Mouse (Mus musculus): ENCODE measurements around the gene AI593442. TPM values are rescaled to one million over a fixed set of nuclear protein-coding genes. Genes with fewer than 3 reads are reported as not detected.

Gene AI593442
- polyA plus RNA-seq, 1 experiment = not detected

- Histone ChIP-seq H3K9ac (ENCODE audit: low read depth, poor library complexity, severe bottlenecking) (no peak overlapping the region), H3K27me3 (ENCODE audit: control insufficient read depth, insufficient read depth, low read length, poor library complexity, severe bottlenecking) (no peaks in the 10 kb centered on the region), H3K27ac (ENCODE audit: insufficient read depth, low read length) (no peak overlapping the region)
Observed at GRCm38 (mm10) chr9:52644626-52645025, 35.0 kb downstream of the AI593442 start.

GRCm38 (mm10) chr9:52644156-52644555 lies 35.4 kb downstream of the AI593442 start:
- Histone ChIP-seq H3K27ac (ENCODE audit: insufficient read depth, low read length) (no peak overlapping the region), H3K36me3 (ENCODE audit: control insufficient read depth, insufficient read depth, low read length, poor library complexity, severe bottlenecking) (no peaks in the 10 kb centered on the region), H3K4me3 (ENCODE audit: low read depth, low read length) (no peak overlapping the region), H3K9me3 (replicated peaks; ENCODE audit: control insufficient read depth, insufficient read depth, low read length, poor library complexity, severe bottlenecking) (no peaks in the 10 kb centered on the region), H3K27me3 (ENCODE audit: control insufficient read depth, insufficient read depth, low read length, poor library complexity, severe bottlenecking) (no peaks in the 10 kb centered on the region), H3K9ac (ENCODE audit: low read depth, poor library complexity, severe bottlenecking) (no peak overlapping the region), H3K4me1 (ENCODE audit: control insufficient read depth, insufficient read depth, low read length) (no peaks in the 10 kb centered on the region)
- no peak for TF ChIP-seq EP300 (IDR thresholded peaks at IDR 0.05; ENCODE audit: insufficient read depth, low read depth, low read length)
- no peak for TF ChIP-seq POLR2A (IDR thresholded peaks at IDR 0.05; ENCODE audit: insufficient read depth, low read length)
- no peak for TF ChIP-seq CTCF (IDR thresholded peaks at IDR 0.05; ENCODE audit: low read depth, low read length)

More at GRCm38 (mm10) chr9:52644626-52645025, 35.0 kb downstream of the AI593442 start:
- Histone ChIP-seq H3K4me1 (ENCODE audit: control insufficient read depth, insufficient read depth, low read length) (no peaks in the 10 kb centered on the region), H3K36me3 (ENCODE audit: control insufficient read depth, insufficient read depth, low read length, poor library complexity, severe bottlenecking) (no peaks in the 10 kb centered on the region), H3K4me3 (ENCODE audit: low read depth, low read length) (no peak overlapping the region), H3K9me3 (replicated peaks; ENCODE audit: control insufficient read depth, insufficient read depth, low read length, poor library complexity, severe bottlenecking) (no peaks in the 10 kb centered on the region)
- TF ChIP-seq EP300 (IDR thresholded peaks at IDR 0.05; ENCODE audit: insufficient read depth, low read depth, low read length) (no peak), POLR2A (IDR thresholded peaks at IDR 0.05; ENCODE audit: insufficient read depth, low read length) (no peak), CTCF (IDR thresholded peaks at IDR 0.05; ENCODE audit: low read depth, low read length) (no peak)

GRCm38 (mm10) chr9:52635991-52636390 lies 43.6 kb downstream of the AI593442 start:
- H3K9me3 ChIP-seq (replicated peaks; ENCODE audit: control insufficient read depth, insufficient read depth, low read length, poor library complexity, severe bottlenecking) = no peaks in the 10 kb centered on the region
- H3K27me3 ChIP-seq (ENCODE audit: control insufficient read depth, insufficient read depth, low read length, poor library complexity, severe bottlenecking) = no peaks in the 10 kb centered on the region
- TF ChIP-seq EP300 (IDR thresholded peaks at IDR 0.05; ENCODE audit: insufficient read depth, low read depth, low read length) (no peak), CTCF (IDR thresholded peaks at IDR 0.05; ENCODE audit: low read depth, low read length) (no peak), POLR2A (IDR thresholded peaks at IDR 0.05; ENCODE audit: insufficient read depth, low read length) (no peak)
- no peak overlapping the region for H3K9ac ChIP-seq (ENCODE audit: low read depth, poor library complexity, severe bottlenecking)
- no peaks in the 10 kb centered on the region for H3K36me3 ChIP-seq (ENCODE audit: control insufficient read depth, insufficient read depth, low read length, poor library complexity, severe bottlenecking)
- H3K4me3 ChIP-seq (ENCODE audit: low read depth, low read length) = no peak overlapping the region
- H3K4me1 ChIP-seq (ENCODE audit: control insufficient read depth, insufficient read depth, low read length) = no peaks in the 10 kb centered on the region
- no peak overlapping the region for H3K27ac ChIP-seq (ENCODE audit: insufficient read depth, low read length)

- Histone ChIP-seq H3K4me3 (ENCODE audit: low read depth, low read length) (no peak overlapping the region), H3K27ac (ENCODE audit: insufficient read depth, low read length) (no peak overlapping the region), H3K9ac (ENCODE audit: low read depth, poor library complexity, severe bottlenecking) (no peak overlapping the region), H3K27me3 (ENCODE audit: control insufficient read depth, insufficient read depth, low read length, poor library complexity, severe bottlenecking) (no peaks in the 10 kb centered on the region), H3K9me3 (replicated peaks; ENCODE audit: control insufficient read depth, insufficient read depth, low read length, poor library complexity, severe bottlenecking) (no peaks in the 10 kb centered on the region), H3K4me1 (ENCODE audit: control insufficient read depth, insufficient read depth, low read length) (no peaks in the 10 kb centered on the region), H3K36me3 (ENCODE audit: control insufficient read depth, insufficient read depth, low read length, poor library complexity, severe bottlenecking) (no peaks in the 10 kb centered on the region)
- no peak for TF ChIP-seq CTCF (IDR thresholded peaks at IDR 0.05; ENCODE audit: low read depth, low read length)
- no peak for TF ChIP-seq POLR2A (IDR thresholded peaks at IDR 0.05; ENCODE audit: insufficient read depth, low read length)
- no peak for TF ChIP-seq EP300 (IDR thresholded peaks at IDR 0.05; ENCODE audit: insufficient read depth, low read depth, low read length)
Observed at GRCm38 (mm10) chr9:52623926-52624325, 55.7 kb downstream of the AI593442 start.

All from ES-Bruce4 (cell line).